Comparison of ENCODE assay signal across 8 mouse cellular contexts in the genomic region with DNA sequence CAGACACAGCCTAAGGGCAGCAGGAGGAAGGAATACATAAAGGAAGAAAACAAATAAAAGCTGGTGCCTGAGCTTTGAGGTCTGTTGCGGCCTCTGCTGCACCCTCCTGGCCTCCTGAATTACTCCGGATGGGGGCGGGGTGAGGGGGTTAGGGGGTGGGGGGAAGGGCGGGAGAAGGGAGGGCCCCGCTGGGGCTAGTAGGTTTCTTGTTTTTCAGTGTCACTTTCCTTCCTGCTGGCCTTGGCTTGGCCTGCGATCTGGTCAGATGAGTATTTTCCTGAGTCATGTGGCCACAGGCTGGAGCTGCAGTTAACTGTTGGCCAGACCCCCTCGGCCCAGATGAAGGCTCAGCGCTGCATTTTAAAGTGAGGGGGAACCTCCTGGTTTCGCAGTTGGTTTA. TPM values are rescaled to one million over a fixed set of nuclear protein-coding genes. Genes with fewer than 3 reads are reported as not detected.
DNase-seq lines count a peak whose midpoint lies in the region; ATAC-seq and TF ChIP-seq lines count a peak whose summit lies in the region.

No protein-coding gene starts in this region.

- ATAC-seq in hindbrain, embryonic 14.5 days (ENCODE audit: low FRiP score) = no peak
- ATAC-seq in midbrain, postnatal 0 days (ENCODE audit: low FRiP score) = no peak

- peak overlapping the region; percentile 39; the same call in 1 of the 2 replicates for H3K27ac ChIP-seq in brown adipose tissue, adult 24 weeks (replicated peaks; ENCODE audit: low read depth, low read length)
- peak overlapping the region; percentile 72 for H3K27ac ChIP-seq in gastrocnemius, adult 2 months
- no peak overlapping the region; the same call in 1 of the 2 replicates for H3K27ac ChIP-seq in hindbrain, embryonic 14.5 days
- H3K27ac ChIP-seq in midbrain, postnatal 0 days (ENCODE audit: low read depth, low read length) = no peak overlapping the region

- peak overlapping the region; percentile 9; the same call in 1 of the 2 replicates for H3K9ac ChIP-seq in hindbrain, embryonic 14.5 days
- no peak overlapping the region for H3K9ac ChIP-seq in midbrain, postnatal 0 days (replicated peaks; ENCODE audit: low read length, poor library complexity, severe bottlenecking)

- H3K9me3 ChIP-seq in hindbrain, embryonic 14.5 days (ENCODE audit: control insufficient read depth, low read length) = no peaks in the 10 kb centered on the region
- no peaks in the 10 kb centered on the region for H3K9me3 ChIP-seq in midbrain, postnatal 0 days (ENCODE audit: low read length)

- peak overlapping the region; percentile 36 for H3K4me2 ChIP-seq in hindbrain, embryonic 14.5 days (replicated peaks)
- H3K4me2 ChIP-seq in midbrain, postnatal 0 days (ENCODE audit: low read depth, low read length, poor library complexity, severe bottlenecking) = peak overlapping the region; percentile 18

- H3K4me3 ChIP-seq in brown adipose tissue, adult 24 weeks (ENCODE audit: insufficient read depth, low read depth, low read length) = peak overlapping the region; percentile 34; the same call in 1 of the 2 replicates
- peak overlapping the region; percentile 60 for H3K4me3 ChIP-seq in gastrocnemius, adult 2 months
- H3K4me3 ChIP-seq in hindbrain, embryonic 14.5 days (replicated peaks; ENCODE audit: low read length) = no peak overlapping the region
- no peak overlapping the region for H3K4me3 ChIP-seq in midbrain, postnatal 0 days (ENCODE audit: low read depth, low read length)

- intact Hi-C loops in gastrocnemius, adult 2 months (cut with DNase I) = loop anchor here (1.0 to 5.0 kb wide), 2 partner anchors 141 to 590 kb away; no protein-coding TSS in a partner anchor

- H3K4me1 ChIP-seq in brown adipose tissue, adult 24 weeks (ENCODE audit: control insufficient read depth, insufficient read depth, insufficient read length, low read length) = peaks cover 3% of the 10 kb centered on the region; the same call in 1 of the 2 replicates
- H3K4me1 ChIP-seq in hindbrain, embryonic 14.5 days (replicated peaks; ENCODE audit: control insufficient read depth, insufficient read depth, low read length) = peaks cover 9% of the 10 kb centered on the region
- no peaks in the 10 kb centered on the region; the same call in 1 of the 2 replicates for H3K4me1 ChIP-seq in midbrain, postnatal 0 days (ENCODE audit: insufficient read depth, low read length)

- peak; percentile 46 for DNase-seq in NIH3T3 (ENCODE audit: low read depth)
- peak; percentile 67 for DNase-seq in gastrocnemius, adult 2 months
- no peak for DNase-seq in hindbrain, embryonic 14.5 days (ENCODE audit: low spot score)
- peak; percentile 78 for DNase-seq in liver
- peak; percentile 41 for DNase-seq in midbrain, postnatal 0 days (ENCODE audit: low spot score)
- peak; percentile 87 for DNase-seq in yolk sac, embryonic 10.5 days (ENCODE audit: low spot score)
- no peak for DNase-seq in frontal cortex, adult 2 months (ENCODE audit: extremely low spot score in 1 of 2, low spot score in 1 of 2)

- H3K27me3 ChIP-seq in hindbrain, embryonic 14.5 days (ENCODE audit: control insufficient read depth, insufficient read depth, low read length) = no peaks in the 10 kb centered on the region
- no peaks in the 10 kb centered on the region for H3K27me3 ChIP-seq in midbrain, postnatal 0 days (ENCODE audit: insufficient read depth, low read length)

- WGBS in hindbrain, embryonic 14.5 days = 8% methylated on average over 8 of the region's 9 CpGs
- WGBS in midbrain, postnatal 0 days = 10% methylated on average over 9 of the region's 9 CpGs

- no peaks in the 10 kb centered on the region for H3K36me3 ChIP-seq in hindbrain, embryonic 14.5 days (replicated peaks; ENCODE audit: control insufficient read depth, insufficient read depth)
- no peaks in the 10 kb centered on the region for H3K36me3 ChIP-seq in midbrain, postnatal 0 days (ENCODE audit: insufficient read depth, low read length)

- TF ChIP-seq CTCF in gastrocnemius, adult 2 months (IDR thresholded peaks at IDR 0.05) = no peak
- TF ChIP-seq CTCF in midbrain, postnatal 0 days (IDR thresholded peaks at IDR 0.05) = no peak

RNA-seq across cellular contexts. Expression of gene Mgst2, which starts 7.5 kb away (rescaled TPM):
- 40.0 and 46.7 TPM in 2 replicates for polyA plus RNA-seq in brown adipose tissue, adult 24 weeks (2012; ENCODE audit: insufficient read depth, insufficient read length, missing spikeins)
- total RNA-seq in gastrocnemius, adult 2 months (2021) = under 1 TPM; 0.39 to 0.61 TPM
- polyA plus RNA-seq in hindbrain, embryonic 14.5 days (2014; fragmentation: Nextera tagmentation; extraction: Ambion mirVana) = 0.52 and 0.82 TPM in 2 replicates
- 0.16 TPM in 1 of 2 replicates, not detected in the other for total RNA-seq in midbrain, postnatal 0 days (2014; rRNA removed)
- polyA plus RNA-seq in midbrain, postnatal 0 days (2015; fragmentation: Nextera tagmentation; extraction: Ambion mirVana) = 0.58 and 1.3 TPM in 2 replicates
- polyA plus RNA-seq in frontal cortex, adult 2 months (2012; rRNA removed) = 0.24 and 0.36 TPM in 2 replicates

Comparison
In these comparisons a context has a peak if more than half of its experiments do, and no peak if none do; other contexts are left out.
1. DNase-seq: peak in NIH3T3 (single experiment), gastrocnemius, adult 2 months (single experiment), liver (single experiment), midbrain, postnatal 0 days (single experiment) and yolk sac, embryonic 10.5 days (single experiment); none in hindbrain, embryonic 14.5 days (single experiment) and frontal cortex, adult 2 months (0 of 2).
2. H3K27ac ChIP-seq: peak in brown adipose tissue, adult 24 weeks (single experiment) and gastrocnemius, adult 2 months (single experiment); none in hindbrain, embryonic 14.5 days (single experiment) and midbrain, postnatal 0 days (single experiment).
3. H3K4me3 ChIP-seq: peak in brown adipose tissue, adult 24 weeks (single experiment) and gastrocnemius, adult 2 months (single experiment); none in hindbrain, embryonic 14.5 days (single experiment) and midbrain, postnatal 0 days (single experiment).
4. RNA of gene Mgst2, which starts 7.5 kb away (polyA plus RNA-seq): 40.0 to 46.7 TPM in brown adipose tissue, adult 24 weeks; 0.58 to 1.3 TPM in midbrain, postnatal 0 days, 0.52 to 0.82 TPM in hindbrain, embryonic 14.5 days and 0.24 to 0.36 TPM in frontal cortex, adult 2 months; every median in the first group is over 10 times any median in the second.